Mouse (Mus musculus) CD4-positive, CD25-positive, alpha-beta regulatory T cell, adult 2 months (primary cell): Measurements from ENCODE around the gene Rimklb.
"Not testable (repeated sequence)": the region's sequence is repeated elsewhere in the genome, so short reads cannot be mapped to it uniquely, and the experiment has no call there.

Experiments used
- DNase-seq: peaks from one replicate; pipeline ENCODE4 v3.0.0-alpha.2; 2012; ENCODE audit warnings: low read depth, low spot score

Gene Rimklb

GRCm38 (mm10) chr6:122496501-122496900, 2.1 kb downstream of the Rimklb start:
- DNase-seq = peak; percentile 37

- no peak for DNase-seq
These were observed 3.3 kb downstream of the Rimklb start for GRCm38 (mm10) chr6:122495082-122495881.

- DNase-seq = no peak
These were observed 4.6 kb downstream of the Rimklb start for GRCm38 (mm10) chr6:122493799-122494472.

GRCm38 (mm10) chr6:122492479-122492878, 6.1 kb downstream of the Rimklb start:
- DNase-seq = no peak

GRCm38 (mm10) chr6:122491557-122491956, 7.0 kb downstream of the Rimklb start:
- DNase-seq = peak; percentile 42

GRCm38 (mm10) chr6:122490929-122491512, 7.5 kb downstream of the Rimklb start:
- no peak for DNase-seq

- peak; percentile 40 for DNase-seq
These were observed 12.1 kb downstream of the Rimklb start for GRCm38 (mm10) chr6:122486297-122487117.

- DNase-seq = peak; percentile 16
These were observed 12.9 kb downstream of the Rimklb start for GRCm38 (mm10) chr6:122485401-122486296.

- no peak for DNase-seq
These were observed 20.5 kb downstream of the Rimklb start for GRCm38 (mm10) chr6:122478062-122478461.

- DNase-seq = not testable (repeated sequence)
These were observed 27.1 kb downstream of the Rimklb start for GRCm38 (mm10) chr6:122471461-122471860.

GRCm38 (mm10) chr6:122470240-122470639, 28.3 kb downstream of the Rimklb start:
- no peak for DNase-seq

- DNase-seq = no peak
These were observed 29.4 kb downstream of the Rimklb start for GRCm38 (mm10) chr6:122469030-122469640.

- no peak for DNase-seq
These were observed 32.4 kb downstream of the Rimklb start for GRCm38 (mm10) chr6:122466092-122466713.

- DNase-seq = no peak
These were observed 39.4 kb downstream of the Rimklb start for GRCm38 (mm10) chr6:122458946-122459693.

- peak; percentile 5 for DNase-seq
These were observed 50.7 kb downstream of the Rimklb start for GRCm38 (mm10) chr6:122447848-122448247.

GRCm38 (mm10) chr6:122445215-122445614, 53.3 kb downstream of the Rimklb start:
- no peak for DNase-seq

- no peak for DNase-seq
These were observed 57.8 kb downstream of the Rimklb start for GRCm38 (mm10) chr6:122440632-122441226.

GRCm38 (mm10) chr6:122439249-122439648, 59.3 kb downstream of the Rimklb start:
- DNase-seq = no peak

GRCm38 (mm10) chr6:122435270-122435669, 63.3 kb downstream of the Rimklb start:
- DNase-seq = no peak
